Mouse (Mus musculus) limb, embryonic 14.5 days (tissue): ENCODE data around the gene Arsg. TPM values are rescaled to one million over a fixed set of nuclear protein-coding genes. Genes with fewer than 3 reads are reported as not detected.

ENCODE experiments used
- ATAC-seq: fragments of 200-750 bp; cut with Nextera tagmentation; 2 replicates; pipeline ENCODE4 v1.8.0; 2017; ENCODE audit warnings: low read depth, moderate number of reproducible peaks, moderate TSS enrichment; ENCODE audit not compliant: low FRiP score
- DNase-seq: peaks from one replicate; pipeline ENCODE4 v3.0.0-alpha.2; 2015; ENCODE audit warnings: low spot score
- H3K27ac ChIP-seq: fragments of 300-500 bp; sonication (generic); replicated peaks from 2 replicates; pipeline ENCODE4 v1.5.1; 2014; ENCODE audit warnings: low read depth, mild to moderate bottlenecking, low read length, moderate library complexity, mixed read lengths
- H3K27me3 ChIP-seq: fragments of 300-500 bp; sonication (generic); 2 replicates; pipeline ENCODE4 v1.6.1; 2014; ENCODE audit warnings: low read length, mixed read lengths; ENCODE audit not compliant: control insufficient read depth, insufficient read depth
- H3K36me3 ChIP-seq: fragments of 300-500 bp; sonication (generic); 2 replicates; pipeline ENCODE4 v1.6.1; 2014; ENCODE audit warnings: mild to moderate bottlenecking, low read length, moderate library complexity, mixed read lengths; ENCODE audit not compliant: control insufficient read depth, insufficient read depth
- H3K4me1 ChIP-seq: fragments of 300-500 bp; sonication (generic); 2 replicates; pipeline ENCODE4 v1.6.1; 2014; ENCODE audit warnings: antibody characterized with exemption, low read length, mixed read lengths; ENCODE audit not compliant: control insufficient read depth, insufficient read depth
- H3K4me2 ChIP-seq: fragments of 300-500 bp; sonication (generic); replicated peaks from 2 replicates; pipeline ENCODE4 v1.6.1; 2014; ENCODE audit warnings: low read depth, mild to moderate bottlenecking, low read length, moderate library complexity; ENCODE audit not compliant: severe bottlenecking
- H3K4me3 ChIP-seq: fragments of 300-500 bp; sonication (generic); replicated peaks from 2 replicates; pipeline ENCODE4 v1.5.1; 2014; ENCODE audit warnings: low read length
- H3K9ac ChIP-seq: fragments of 300-500 bp; sonication (generic); 2 replicates; pipeline ENCODE4 v1.6.1; 2014; ENCODE audit warnings: mild to moderate bottlenecking, low read depth, low read length, moderate library complexity; ENCODE audit not compliant: severe bottlenecking
- H3K9me3 ChIP-seq: fragments of 300-500 bp; sonication (generic); 2 replicates; pipeline ENCODE4 v1.6.1; 2016; ENCODE audit warnings: low read length; ENCODE audit not compliant: control insufficient read depth
- POLR2A ChIP-seq: fragments of 200-500 bp; IDR thresholded peaks from 2 replicates; pipeline ENCODE4 v1.8.0; 2012; ENCODE audit warnings: inconsistent platforms, mild to moderate bottlenecking, moderate library complexity, borderline replicate concordance; ENCODE audit not compliant: insufficient read depth, insufficient read length; ENCODE audit errors: extremely low read depth
- WGBS: fragments of 180-500 bp; shearing (Covaris S2); extraction: QIAGEN DNeasy Blood & Tissue Kit; methylation state at CpG from one replicate; pipeline ENCODE4 v1.1.7; 2014; 5-methylcytosine and 5-hydroxymethylcytosine counted together
- microRNA-seq: library from miRNA; unstranded; fragments of <30 nt; microRNA quantifications from one replicate; pipeline ENCODE4, GENCODE M21; 2016
- polyA plus RNA-seq, 2 experiments: library from polyadenylated mRNA; depleted of rRNA in 1 of 2; stranded (reverse) in 1 of 2; unstranded in 1 of 2; fragments of >200 nt; fragmentation: Nextera tagmentation in 1 of 2; extraction: Ambion mirVana in 1 of 2; gene quantifications; 2 replicates each; pipeline versions ENCODE4 v1.2.1 to v1.2.3; 2012 to 2014

The Arsg gene
- polyA plus RNA-seq, 2 experiments = 3.2 to 5.3 TPM

DNA sequence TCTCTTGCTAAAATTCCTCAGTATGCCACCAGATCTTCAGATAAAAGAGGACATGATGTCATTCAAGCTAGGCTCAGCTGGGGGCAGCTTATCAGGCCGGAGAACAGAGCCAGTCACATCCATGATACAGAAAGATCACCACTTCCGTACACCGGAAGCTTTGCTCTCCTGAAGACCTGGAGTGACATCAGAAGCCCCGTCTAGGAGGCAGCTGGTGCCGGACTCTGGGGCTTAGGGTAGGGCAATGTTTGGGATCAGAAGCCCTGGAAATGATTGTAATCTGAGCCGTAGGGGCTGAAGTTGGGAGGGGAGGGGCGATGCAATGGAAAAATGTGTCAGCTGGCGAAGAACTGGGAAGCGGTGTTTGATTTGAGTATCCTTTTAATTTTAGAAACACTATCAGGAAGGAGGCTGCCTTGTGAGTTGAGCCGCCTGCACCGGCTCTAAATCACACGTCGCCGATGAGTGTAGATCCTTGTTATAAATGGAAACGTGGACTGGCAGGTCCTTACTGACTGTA, 149.4 kb downstream of the Arsg start:
- H3K4me1 ChIP-seq = peaks cover 10% of the 10 kb centered on the region; the same call in 1 of the 2 replicates
- H3K27ac ChIP-seq = no peak overlapping the region
- H3K9ac ChIP-seq = 0 out of 2 replicates have a peak overlapping the region, but pooled peaks have one; percentile 28
- TF ChIP-seq POLR2A = no peak
- no peaks in the 10 kb centered on the region for H3K9me3 ChIP-seq
- WGBS = 10% methylated on average over 15 of the region's 15 CpGs
- H3K4me2 ChIP-seq = peak overlapping the region; percentile 38
- no peaks in the 10 kb centered on the region for H3K27me3 ChIP-seq
- H3K36me3 ChIP-seq = no peaks in the 10 kb centered on the region
- DNase-seq (no peak), ATAC-seq (peak; percentile 51; the same call in 1 of the 2 replicates)
- H3K4me3 ChIP-seq = 0 out of 2 replicates have a peak overlapping the region, but pooled peaks have one; percentile 5

Small RNA genes within 50 kb of the gene (microRNA-seq; reads per million reads assigned to microRNA genes)
- gene Gm25540 = not detected

Other genes starting within 250 kb of the Arsg start
- 6.0 and 6.1 TPM in 2 replicates for gene Rgs9, start 175.2 kb upstream of the Arsg start, polyA plus RNA-seq (2012; rRNA removed)
- 2.1 and 3.3 TPM in 2 replicates for gene Rgs9, start 175.2 kb upstream of the Arsg start, polyA plus RNA-seq (2014; fragmentation: Nextera tagmentation; extraction: Ambion mirVana)
- 24.8 and 28.7 TPM in 2 replicates for gene Gna13, start 110.5 kb upstream of the Arsg start, polyA plus RNA-seq (2012; rRNA removed)
- 26.2 and 28.3 TPM in 2 replicates for gene Gna13, start 110.5 kb upstream of the Arsg start, polyA plus RNA-seq (2014; fragmentation: Nextera tagmentation; extraction: Ambion mirVana)
- gene 9930022D16Rik, start 59.5 kb upstream of the Arsg start, polyA plus RNA-seq (2012; rRNA removed) = 0.03 TPM in 1 of 2 replicates, not detected in the other
- not detected in 2 replicates for gene 9930022D16Rik, start 59.5 kb upstream of the Arsg start, polyA plus RNA-seq (2014; fragmentation: Nextera tagmentation; extraction: Ambion mirVana)
- 88.0 and 88.2 TPM in 2 replicates for gene Amz2, start 47.4 kb upstream of the Arsg start, polyA plus RNA-seq (2012; rRNA removed)
- gene Amz2, start 47.4 kb upstream of the Arsg start, polyA plus RNA-seq (2014; fragmentation: Nextera tagmentation; extraction: Ambion mirVana) = 43.6 and 50.8 TPM in 2 replicates
- 2.9 and 3.3 TPM in 2 replicates for gene Slc16a6, start 224 bp downstream of the Arsg start, polyA plus RNA-seq (2012; rRNA removed)
- gene Slc16a6, start 224 bp downstream of the Arsg start, polyA plus RNA-seq (2014; fragmentation: Nextera tagmentation; extraction: Ambion mirVana) = 5.3 and 5.9 TPM in 2 replicates
- gene Wipi1, start 138.6 kb downstream of the Arsg start, polyA plus RNA-seq (2012; rRNA removed) = 37.5 and 38.1 TPM in 2 replicates
- 36.9 and 37.9 TPM in 2 replicates for gene Wipi1, start 138.6 kb downstream of the Arsg start, polyA plus RNA-seq (2014; fragmentation: Nextera tagmentation; extraction: Ambion mirVana)
- gene Prkar1a, start 176.0 kb downstream of the Arsg start, polyA plus RNA-seq (2012; rRNA removed) = 194 and 204 TPM in 2 replicates
- 359 and 369 TPM in 2 replicates for gene Prkar1a, start 176.0 kb downstream of the Arsg start, polyA plus RNA-seq (2014; fragmentation: Nextera tagmentation; extraction: Ambion mirVana)
- 9.4 and 12.4 TPM in 2 replicates for gene Fam20a, start 248.9 kb downstream of the Arsg start, polyA plus RNA-seq (2012; rRNA removed)
- 6.4 and 6.9 TPM in 2 replicates for gene Fam20a, start 248.9 kb downstream of the Arsg start, polyA plus RNA-seq (2014; fragmentation: Nextera tagmentation; extraction: Ambion mirVana)